Mouse (Mus musculus): ENCODE measurements around the gene Coa3. TPM values are rescaled to one million over a fixed set of nuclear protein-coding genes. Genes with fewer than 3 reads are reported as not detected.

Gene Coa3
- polyA plus RNA-seq, 1 experiment from 2014 or later = 258 TPM

DNA sequence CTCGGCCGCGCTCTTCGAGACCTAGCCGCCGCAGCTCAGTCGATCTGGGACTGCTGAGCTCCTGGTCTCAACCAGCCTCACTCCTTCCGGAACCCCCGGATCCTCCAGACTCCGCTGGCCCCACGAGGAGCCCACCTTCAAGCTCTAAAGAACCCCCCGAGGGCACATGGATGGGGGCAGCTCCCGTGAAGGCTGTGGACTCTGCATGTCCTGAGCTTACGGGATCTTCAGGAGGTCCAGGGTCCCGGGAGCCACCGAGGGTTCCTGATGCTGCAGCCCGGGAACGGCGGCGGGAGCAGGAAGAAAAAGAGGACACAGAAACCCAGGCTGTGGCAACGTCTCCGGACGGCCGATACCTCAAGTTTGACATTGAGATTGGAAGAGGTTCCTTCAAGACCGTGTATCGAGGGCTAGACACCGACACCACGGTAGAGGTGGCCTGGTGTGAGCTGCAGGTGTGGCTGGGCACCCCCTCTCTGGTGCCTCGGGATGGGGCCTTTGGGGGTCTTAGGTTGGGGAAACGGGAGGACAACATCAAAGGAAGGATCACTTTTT is 18.0 kb downstream of the Coa3 start:
- whole genome bisulfite sequencing = under 1% methylated on average over 30 of the region's 30 CpGs
- Histone ChIP-seq H3K9ac (replicated peaks; ENCODE audit: low read depth, low read length) (peak overlapping the region; percentile 66), H3K36me3 (ENCODE audit: control insufficient read depth, insufficient read depth, low read length) (no peaks in the 10 kb centered on the region), H3K4me3 (ENCODE audit: low read depth, low read length) (peak overlapping the region; percentile 38), H3K27ac (ENCODE audit: low read depth, low read length) (no peak overlapping the region), H3K4me2 (ENCODE audit: low read depth, low read length) (peak overlapping the region; percentile 83), H3K27me3 (ENCODE audit: control insufficient read depth, insufficient read depth, low read length) (peaks cover 19% of the 10 kb centered on the region), H3K4me1 (ENCODE audit: control insufficient read depth, insufficient read depth, low read length) (peaks cover 14% of the 10 kb centered on the region; the same call in 1 of the 2 replicates), H3K9me3 (ENCODE audit: control insufficient read depth, low read length) (no peaks in the 10 kb centered on the region)
- ATAC-seq (ENCODE audit: low read depth) = peak; percentile 39; the same call in 1 of the 2 replicates

DNA sequence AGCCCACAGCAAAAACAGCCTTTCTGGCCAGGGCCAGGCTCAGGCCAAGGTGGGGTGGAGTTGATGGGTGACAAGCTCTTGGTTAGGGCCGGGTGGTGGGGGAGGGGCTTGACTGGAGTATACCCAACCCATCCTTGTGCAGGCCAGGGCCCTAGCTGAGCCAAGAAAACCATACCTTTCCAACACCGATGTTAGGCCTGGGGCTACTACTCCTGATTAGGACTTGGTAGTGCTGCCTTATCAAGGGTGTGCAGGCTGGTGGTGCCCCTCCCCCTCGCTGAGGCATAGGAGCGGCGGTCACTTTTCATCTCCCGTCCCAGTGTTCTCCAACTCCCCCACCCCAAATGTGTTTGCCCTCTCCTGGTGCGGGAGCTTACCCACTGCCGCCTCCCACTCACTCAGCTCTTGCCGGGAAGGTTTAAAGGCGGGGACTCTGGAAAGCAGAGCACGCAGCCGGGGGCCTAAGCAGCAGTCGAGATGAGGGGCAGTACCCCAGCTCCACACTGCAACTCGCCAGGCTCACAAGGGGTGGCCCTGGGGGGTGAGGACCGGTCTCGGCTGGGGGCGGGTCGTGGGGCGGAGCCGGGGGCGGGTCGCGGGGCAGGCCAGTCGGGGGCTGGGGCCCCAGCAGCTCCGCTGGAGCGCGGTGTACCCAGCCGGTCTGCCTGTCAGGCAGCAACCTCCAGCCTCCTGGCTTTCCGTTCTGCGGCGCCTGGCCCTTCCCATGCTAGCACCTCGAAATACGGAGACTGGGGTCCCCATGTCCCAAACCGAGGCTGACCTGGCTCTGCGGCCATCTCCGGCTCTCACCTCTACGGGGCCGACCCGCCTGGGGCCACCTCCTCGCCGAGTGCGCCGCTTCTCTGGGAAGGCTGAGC is 18.7 kb downstream of the Coa3 start, which contains the start of gene Wnk4:
TSS of gene Wnk4 (plus strand) at position 620 of the 878 bp plus-strand sequence.
- no peak within 1 kb of the TSS for H3K27ac ChIP-seq (ENCODE audit: low read depth, low read length)
- H3K4me3 ChIP-seq (ENCODE audit: low read depth, low read length) = peak within 1 kb of the TSS; percentile 38
- ATAC-seq (ENCODE audit: low read depth) = peak; percentile 68
- no peaks in the 10 kb centered on the region for H3K9me3 ChIP-seq (ENCODE audit: control insufficient read depth, low read length)
- peak within 1 kb of the TSS; percentile 66 for H3K9ac ChIP-seq (replicated peaks; ENCODE audit: low read depth, low read length)
- H3K36me3 ChIP-seq (ENCODE audit: control insufficient read depth, insufficient read depth, low read length) = no peaks in the 10 kb centered on the region
- WGBS = under 1% methylated on average over 35 of the region's 43 CpGs
- peak within 1 kb of the TSS; percentile 83 for H3K4me2 ChIP-seq (ENCODE audit: low read depth, low read length)
- peaks cover 19% of the 10 kb centered on the region for H3K27me3 ChIP-seq (ENCODE audit: control insufficient read depth, insufficient read depth, low read length)
- H3K4me1 ChIP-seq (ENCODE audit: control insufficient read depth, insufficient read depth, low read length) = peaks cover 13% of the 10 kb centered on the region; the same call in 1 of the 2 replicates

DNA sequence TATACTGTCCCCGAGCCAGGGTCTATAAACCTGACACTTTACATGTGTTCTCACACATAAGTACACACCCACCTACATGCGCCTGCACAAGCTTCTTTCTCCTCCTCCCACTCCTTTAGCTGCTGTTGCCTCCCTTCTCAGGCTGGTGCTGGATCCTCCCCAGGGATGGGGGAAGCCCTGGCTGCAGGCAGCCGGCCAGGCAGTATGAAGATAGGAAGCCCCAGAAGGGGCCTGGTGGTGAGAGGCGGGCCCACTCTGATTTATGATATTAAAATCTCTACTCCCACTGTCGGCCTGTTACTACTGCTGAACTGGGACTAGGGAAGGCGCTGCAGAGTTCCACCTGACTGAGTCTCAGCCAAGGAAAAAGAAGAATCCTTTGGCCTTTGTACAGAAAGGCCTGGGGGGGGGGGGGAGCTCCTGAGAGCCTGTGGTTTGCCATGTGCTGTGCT is 19.6 kb downstream of the Coa3 start:
- Histone ChIP-seq H3K4me2 (ENCODE audit: low read depth, low read length) (peak overlapping the region; percentile 83; the same call in 1 of the 2 replicates), H3K9me3 (ENCODE audit: control insufficient read depth, low read length) (no peaks in the 10 kb centered on the region), H3K9ac (replicated peaks; ENCODE audit: low read depth, low read length) (no peak overlapping the region), H3K4me3 (ENCODE audit: low read depth, low read length) (no peak overlapping the region), H3K27me3 (ENCODE audit: control insufficient read depth, insufficient read depth, low read length) (peaks cover 17% of the 10 kb centered on the region), H3K4me1 (ENCODE audit: control insufficient read depth, insufficient read depth, low read length) (peaks cover 13% of the 10 kb centered on the region; the same call in 1 of the 2 replicates), H3K27ac (ENCODE audit: low read depth, low read length) (no peak overlapping the region), H3K36me3 (ENCODE audit: control insufficient read depth, insufficient read depth, low read length) (no peaks in the 10 kb centered on the region)
- WGBS = 26% methylated on average over 6 of the region's 6 CpGs
- ATAC-seq (ENCODE audit: low read depth) = peak; percentile 16; the same call in 1 of the 2 replicates

DNA sequence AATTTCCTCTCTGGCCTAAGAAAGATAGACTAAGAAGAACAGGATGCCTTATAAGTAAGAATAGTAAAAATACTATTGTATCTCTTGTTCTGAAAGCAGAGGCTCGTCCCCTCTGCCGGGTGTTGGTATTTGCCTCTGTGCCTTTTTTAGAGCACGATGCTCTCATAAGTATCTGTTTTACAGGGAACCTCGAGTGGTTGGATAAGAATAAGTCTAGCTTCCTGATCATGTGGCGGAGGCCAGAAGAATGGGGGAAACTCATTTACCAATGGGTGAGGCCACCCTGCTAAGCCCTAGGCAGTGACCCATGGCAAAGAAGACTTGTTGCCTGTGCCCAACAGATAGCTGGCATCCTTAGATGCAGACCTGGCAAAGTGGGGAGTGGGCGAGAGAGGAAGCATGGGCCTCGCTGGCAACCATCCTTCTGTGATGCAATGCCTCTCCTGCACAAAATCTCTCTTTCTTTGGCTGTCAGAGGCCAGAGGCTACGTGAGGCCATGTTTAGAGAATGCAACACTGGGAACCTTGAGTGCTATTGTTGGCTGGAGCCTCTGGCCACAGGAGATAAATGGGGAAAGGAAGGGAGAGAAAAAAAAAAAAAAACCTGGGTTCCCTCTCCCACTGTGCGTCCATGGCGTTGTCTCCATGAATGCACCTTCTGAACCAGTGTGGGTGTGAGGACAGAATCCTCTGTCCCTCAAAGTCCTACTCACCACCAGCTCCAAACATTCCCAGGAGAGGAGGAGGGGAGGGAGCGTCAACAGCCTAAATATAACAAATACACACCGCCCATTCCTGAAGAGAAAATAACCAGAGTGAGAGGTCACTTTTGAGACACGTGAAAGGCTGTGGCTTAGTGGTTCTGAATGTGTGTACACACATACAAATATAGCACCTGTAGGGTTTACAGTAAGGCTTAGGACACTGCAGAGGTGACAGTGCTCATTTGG is 22.8 kb downstream of the Coa3 start:
- WGBS = 92% methylated on average over 13 of the region's 13 CpGs
- Histone ChIP-seq H3K4me3 (ENCODE audit: low read depth, low read length) (no peak overlapping the region), H3K27ac (ENCODE audit: low read depth, low read length) (no peak overlapping the region), H3K9me3 (ENCODE audit: control insufficient read depth, low read length) (no peaks in the 10 kb centered on the region), H3K4me1 (ENCODE audit: control insufficient read depth, insufficient read depth, low read length) (peaks cover 21% of the 10 kb centered on the region), H3K27me3 (ENCODE audit: control insufficient read depth, insufficient read depth, low read length) (no peaks in the 10 kb centered on the region), H3K9ac (replicated peaks; ENCODE audit: low read depth, low read length) (no peak overlapping the region), H3K36me3 (ENCODE audit: control insufficient read depth, insufficient read depth, low read length) (no peaks in the 10 kb centered on the region), H3K4me2 (ENCODE audit: low read depth, low read length) (no peak overlapping the region)
- ATAC-seq (ENCODE audit: low read depth) = no peak

DNA sequence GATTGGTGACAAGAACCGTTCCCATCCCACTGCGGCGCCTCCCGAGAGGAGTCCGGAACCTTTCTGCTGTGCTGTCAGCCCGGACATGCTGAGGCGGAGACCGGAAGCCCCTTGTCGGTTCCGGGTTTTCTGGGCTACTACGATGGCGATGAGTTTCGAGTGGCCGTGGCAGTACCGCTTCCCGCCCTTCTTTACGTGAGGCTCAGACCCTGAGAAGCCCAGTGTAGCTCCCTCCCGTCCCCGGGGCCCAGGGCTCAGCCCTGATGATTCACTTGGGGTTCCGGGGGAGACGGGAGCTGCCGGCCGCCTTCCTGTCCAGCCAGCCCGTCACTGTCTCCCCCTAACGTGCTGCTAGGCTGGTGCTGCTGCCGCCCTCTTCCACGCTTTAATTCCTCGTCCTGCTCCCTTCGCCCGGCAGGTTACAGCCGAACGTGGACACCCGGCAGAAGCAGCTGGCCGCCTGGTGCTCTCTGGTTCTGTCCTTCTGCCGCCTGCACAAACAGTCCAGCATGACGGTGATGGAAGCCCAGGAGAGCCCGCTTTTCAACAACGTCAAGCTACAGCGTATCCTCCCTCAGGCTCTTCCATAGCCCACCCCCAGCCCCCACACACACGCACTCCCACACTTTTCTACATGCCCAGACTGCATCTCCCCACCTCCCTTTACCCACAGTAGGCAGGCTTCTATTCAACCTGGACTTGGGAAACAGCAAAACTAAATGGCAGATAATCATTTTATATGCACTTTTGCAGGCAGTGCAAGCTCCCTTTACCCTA is 25.1 kb downstream of the Coa3 start, which contains the start of gene Vps25:
TSS of gene Vps25 (plus strand) at position 95 of the 777 bp plus-strand sequence.
- peak within 1 kb of the TSS; percentile 98 for H3K4me2 ChIP-seq (ENCODE audit: low read depth, low read length)
- peak within 1 kb of the TSS; percentile 88 for H3K27ac ChIP-seq (ENCODE audit: low read depth, low read length)
- peak within 1 kb of the TSS; percentile 83 for H3K4me3 ChIP-seq (ENCODE audit: low read depth, low read length)
- WGBS = 1% methylated on average over 40 of the region's 40 CpGs
- H3K36me3 ChIP-seq (ENCODE audit: control insufficient read depth, insufficient read depth, low read length) = no peaks in the 10 kb centered on the region
- ATAC-seq (ENCODE audit: low read depth) = peak; percentile 90
- H3K4me1 ChIP-seq (ENCODE audit: control insufficient read depth, insufficient read depth, low read length) = peaks cover 10% of the 10 kb centered on the region
- H3K27me3 ChIP-seq (ENCODE audit: control insufficient read depth, insufficient read depth, low read length) = no peaks in the 10 kb centered on the region
- peak within 1 kb of the TSS; percentile 89 for H3K9ac ChIP-seq (replicated peaks; ENCODE audit: low read depth, low read length)
- no peaks in the 10 kb centered on the region for H3K9me3 ChIP-seq (ENCODE audit: control insufficient read depth, low read length)

DNA sequence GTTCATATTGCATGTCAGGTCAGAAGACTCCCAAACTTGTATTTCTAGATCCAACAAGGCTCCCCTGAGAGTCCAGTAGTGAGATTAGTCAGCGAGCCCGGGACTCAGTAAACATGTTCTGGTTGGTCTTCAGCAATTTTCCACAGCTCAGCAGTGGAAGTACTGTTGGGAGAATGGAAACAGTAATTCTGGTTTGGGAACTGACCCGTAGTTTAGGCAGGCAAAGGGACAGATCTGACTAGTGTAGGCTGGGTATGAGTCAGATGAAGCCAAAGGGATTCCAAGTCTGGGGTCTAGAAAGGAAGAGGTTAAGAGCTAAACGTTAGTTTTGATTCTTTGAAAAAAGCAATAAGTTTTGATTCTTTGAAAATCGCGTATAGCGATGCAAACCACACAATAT is 26.0 kb downstream of the Coa3 start:
- Histone ChIP-seq H3K4me3 (ENCODE audit: low read depth, low read length) (peak overlapping the region; percentile 83), H3K36me3 (ENCODE audit: control insufficient read depth, insufficient read depth, low read length) (no peaks in the 10 kb centered on the region), H3K27me3 (ENCODE audit: control insufficient read depth, insufficient read depth, low read length) (no peaks in the 10 kb centered on the region), H3K4me2 (ENCODE audit: low read depth, low read length) (peak overlapping the region; percentile 98), H3K4me1 (ENCODE audit: control insufficient read depth, insufficient read depth, low read length) (peaks cover 10% of the 10 kb centered on the region), H3K9ac (replicated peaks; ENCODE audit: low read depth, low read length) (peak overlapping the region; percentile 89), H3K9me3 (ENCODE audit: control insufficient read depth, low read length) (no peaks in the 10 kb centered on the region), H3K27ac (ENCODE audit: low read depth, low read length) (peak overlapping the region; percentile 88; the same call in 1 of the 2 replicates)
- ATAC-seq (ENCODE audit: low read depth) = no peak
- 18% methylated on average over 7 of the region's 7 CpGs for WGBS

DNA sequence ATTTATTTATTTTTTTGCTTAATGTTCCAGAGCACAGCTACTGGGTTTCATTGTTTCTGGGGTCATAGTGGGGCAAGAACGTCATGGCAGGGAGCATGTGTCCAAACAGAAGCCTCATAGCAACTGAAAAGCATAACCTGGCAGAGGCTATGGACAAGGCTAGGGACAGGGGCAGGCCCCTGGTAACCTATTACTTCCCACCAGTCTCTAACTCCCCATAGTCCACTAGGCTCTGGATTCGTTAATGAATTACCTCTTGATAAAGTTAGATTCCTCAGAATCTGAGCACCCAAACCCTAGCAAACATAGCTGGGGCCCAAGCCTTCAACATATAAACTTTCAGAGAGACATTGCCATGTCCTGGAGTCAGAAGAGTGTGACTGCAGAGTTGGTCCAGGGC is 27.9 kb downstream of the Coa3 start:
- Histone ChIP-seq H3K4me3 (ENCODE audit: low read depth, low read length) (no peak overlapping the region), H3K36me3 (ENCODE audit: control insufficient read depth, insufficient read depth, low read length) (no peaks in the 10 kb centered on the region), H3K4me2 (ENCODE audit: low read depth, low read length) (no peak overlapping the region), H3K27ac (ENCODE audit: low read depth, low read length) (no peak overlapping the region), H3K9ac (replicated peaks; ENCODE audit: low read depth, low read length) (no peak overlapping the region), H3K9me3 (ENCODE audit: control insufficient read depth, low read length) (no peaks in the 10 kb centered on the region), H3K27me3 (ENCODE audit: control insufficient read depth, insufficient read depth, low read length) (peaks cover 7% of the 10 kb centered on the region; the same call in 1 of the 2 replicates), H3K4me1 (ENCODE audit: control insufficient read depth, insufficient read depth, low read length) (peaks cover 10% of the 10 kb centered on the region)
- 82% methylated on average over 2 of the region's 2 CpGs for WGBS
- no peak for ATAC-seq (ENCODE audit: low read depth)

All from neural tube, embryonic 14.5 days (tissue).